Mouse (Mus musculus) midbrain, embryonic 13.5 days (tissue): ENCODE data around the gene Ptges3l. TPM values are rescaled to one million over a fixed set of nuclear protein-coding genes. Genes with fewer than 3 reads are reported as not detected.

Source experiments
- ATAC-seq: fragments of 200-750 bp; cut with Nextera tagmentation; 2 replicates; pipeline ENCODE4 v1.8.0; 2017; ENCODE audit warnings: mild to moderate bottlenecking, moderate TSS enrichment, moderate library complexity
- H3K27ac ChIP-seq: fragments of 300-500 bp; sonication (generic); 2 replicates; pipeline ENCODE4 v1.5.1; 2015; ENCODE audit warnings: inconsistent platforms, mild to moderate bottlenecking, moderate library complexity
- H3K27me3 ChIP-seq: fragments of 300-500 bp; sonication (generic); 2 replicates; pipeline ENCODE4 v1.6.1; 2015; ENCODE audit warnings: mild to moderate bottlenecking, inconsistent platforms
- H3K36me3 ChIP-seq: fragments of 300-500 bp; sonication (generic); 2 replicates; pipeline ENCODE4 v1.6.1; 2015; ENCODE audit warnings: mild to moderate bottlenecking, inconsistent platforms
- H3K4me1 ChIP-seq: fragments of 300-500 bp; sonication (generic); replicated peaks from 2 replicates; pipeline ENCODE4 v1.6.1; 2015; ENCODE audit warnings: inconsistent platforms
- H3K4me2 ChIP-seq: fragments of 300-500 bp; sonication (generic); replicated peaks from 2 replicates; pipeline ENCODE4 v1.6.1; 2015; ENCODE audit warnings: moderate library complexity, mild to moderate bottlenecking, inconsistent platforms
- H3K4me3 ChIP-seq: fragments of 300-500 bp; sonication (generic); replicated peaks from 2 replicates; pipeline ENCODE4 v1.5.1; 2015; ENCODE audit warnings: mild to moderate bottlenecking, inconsistent platforms
- H3K9ac ChIP-seq: fragments of 300-500 bp; sonication (generic); replicated peaks from 2 replicates; pipeline ENCODE4 v1.6.1; 2015; ENCODE audit warnings: mild to moderate bottlenecking, inconsistent platforms
- H3K9me3 ChIP-seq: fragments of 300-500 bp; sonication (generic); 2 replicates; pipeline ENCODE4 v1.6.1; 2016; ENCODE audit warnings: mild to moderate bottlenecking, inconsistent platforms
- WGBS: fragments of 180-500 bp; shearing (Covaris S2); methylation state at CpG from one replicate; pipeline ENCODE4 v1.1.7; 2015; 5-methylcytosine and 5-hydroxymethylcytosine counted together
- polyA plus RNA-seq: library from polyadenylated mRNA; unstranded; fragments of >200 nt; fragmentation: Nextera tagmentation; extraction: Ambion mirVana; gene quantifications from 2 replicates; pipeline ENCODE4 v1.2.1, GENCODE M21; 2015

Gene Ptges3l
- polyA plus RNA-seq, 1 experiment from 2014 or later, result 2.6 TPM

DNA sequence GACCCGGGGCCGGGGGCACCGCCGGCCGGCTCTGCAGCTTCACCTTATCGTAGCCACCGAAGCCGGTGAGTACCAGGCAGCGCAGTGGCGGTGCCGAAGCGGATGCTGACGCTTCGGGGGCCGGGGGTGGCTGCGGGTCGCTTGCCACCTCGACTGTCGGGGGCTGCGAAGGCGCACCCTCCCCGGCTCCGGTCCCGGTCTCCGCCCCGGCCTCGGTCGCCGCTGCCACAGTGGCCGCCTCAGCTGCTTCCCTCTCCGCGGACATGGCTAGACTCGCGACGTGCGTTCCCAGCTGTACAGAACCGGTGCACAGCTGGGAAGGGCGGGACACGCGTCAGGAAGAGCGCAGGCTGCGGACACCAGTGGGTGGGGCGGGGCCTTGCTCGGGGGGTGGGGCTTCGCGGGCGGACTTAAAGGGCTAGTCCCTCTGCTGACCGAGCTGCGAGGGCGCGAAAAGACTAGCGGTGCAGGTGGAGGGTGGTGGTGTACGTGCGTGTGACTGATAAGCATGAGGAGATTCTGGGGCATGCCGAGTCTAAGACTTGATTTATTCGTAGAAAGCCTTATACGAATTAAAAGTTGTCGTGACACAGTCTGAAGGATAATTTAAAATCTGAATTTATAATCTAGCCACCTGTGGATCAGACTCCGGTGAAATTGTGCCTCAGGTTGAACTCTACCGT, 40.9 kb upstream of the Ptges3l start, which contains the start of gene Vat1:
TSS of gene Vat1 (minus strand) at position 362 of the 683 bp plus-strand sequence.
- H3K4me1 ChIP-seq, result peaks cover 72% of the 10 kb centered on the region
- peak within 1 kb of the TSS; percentile 95 for H3K9ac ChIP-seq
- H3K36me3 ChIP-seq, result peaks cover 22% of the 10 kb centered on the region
- H3K9me3 ChIP-seq, result no peaks in the 10 kb centered on the region
- peak within 1 kb of the TSS; percentile 94 for H3K27ac ChIP-seq
- no peaks in the 10 kb centered on the region for H3K27me3 ChIP-seq
- peak within 1 kb of the TSS; percentile 82 for H3K4me2 ChIP-seq
- 1% methylated on average over 60 of the region's 60 CpGs for WGBS
- H3K4me3 ChIP-seq, result peak within 1 kb of the TSS; percentile 95
- ATAC-seq, result peak; percentile 60

DNA sequence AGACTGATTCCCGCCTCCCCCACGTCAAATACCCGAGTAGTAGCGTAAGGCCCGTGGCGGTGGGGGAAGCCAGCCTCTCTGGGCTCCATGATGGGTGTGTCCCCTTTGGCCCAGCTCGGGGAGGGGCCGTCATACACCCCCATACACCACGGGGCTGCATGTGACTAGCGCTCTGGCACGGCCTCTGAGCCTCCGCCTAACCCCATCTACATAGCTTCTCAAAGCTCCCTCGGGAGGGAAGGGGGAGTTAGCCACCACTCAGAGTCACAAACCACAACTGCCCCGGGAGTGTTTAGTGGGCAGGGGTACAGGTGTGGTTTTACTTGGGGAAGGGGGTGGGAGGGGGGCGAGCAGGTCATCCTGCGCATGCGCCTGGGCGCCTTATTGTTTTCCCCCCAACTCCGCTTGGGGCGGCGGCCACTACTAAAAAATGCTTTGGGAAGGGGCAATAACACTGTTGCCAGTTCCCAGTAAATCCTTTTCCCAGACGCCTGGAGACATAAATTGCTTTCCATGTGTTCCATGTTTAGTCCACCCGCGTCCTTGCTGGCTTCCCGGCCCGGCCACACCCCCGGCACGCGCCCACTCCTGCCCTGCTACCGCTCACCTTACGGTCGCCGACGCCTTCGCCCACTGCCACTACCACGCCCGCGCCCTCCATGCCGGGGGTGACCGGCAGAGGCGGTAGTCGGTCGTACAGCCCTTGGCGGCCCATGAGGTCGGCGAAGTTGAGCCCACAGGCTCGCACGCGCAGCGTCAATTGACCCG, 40.2 kb upstream of the Ptges3l start:
- peak; percentile 38 for ATAC-seq
- H3K27me3 ChIP-seq, result no peaks in the 10 kb centered on the region
- peak overlapping the region; percentile 95 for H3K9ac ChIP-seq
- H3K9me3 ChIP-seq, result no peaks in the 10 kb centered on the region
- H3K4me3 ChIP-seq, result peak overlapping the region; percentile 95
- peak overlapping the region; percentile 82 for H3K4me2 ChIP-seq
- H3K36me3 ChIP-seq, result peaks cover 24% of the 10 kb centered on the region
- WGBS, result 2% methylated on average over 51 of the region's 51 CpGs
- H3K27ac ChIP-seq, result peak overlapping the region; percentile 94
- H3K4me1 ChIP-seq, result peaks cover 65% of the 10 kb centered on the region

DNA sequence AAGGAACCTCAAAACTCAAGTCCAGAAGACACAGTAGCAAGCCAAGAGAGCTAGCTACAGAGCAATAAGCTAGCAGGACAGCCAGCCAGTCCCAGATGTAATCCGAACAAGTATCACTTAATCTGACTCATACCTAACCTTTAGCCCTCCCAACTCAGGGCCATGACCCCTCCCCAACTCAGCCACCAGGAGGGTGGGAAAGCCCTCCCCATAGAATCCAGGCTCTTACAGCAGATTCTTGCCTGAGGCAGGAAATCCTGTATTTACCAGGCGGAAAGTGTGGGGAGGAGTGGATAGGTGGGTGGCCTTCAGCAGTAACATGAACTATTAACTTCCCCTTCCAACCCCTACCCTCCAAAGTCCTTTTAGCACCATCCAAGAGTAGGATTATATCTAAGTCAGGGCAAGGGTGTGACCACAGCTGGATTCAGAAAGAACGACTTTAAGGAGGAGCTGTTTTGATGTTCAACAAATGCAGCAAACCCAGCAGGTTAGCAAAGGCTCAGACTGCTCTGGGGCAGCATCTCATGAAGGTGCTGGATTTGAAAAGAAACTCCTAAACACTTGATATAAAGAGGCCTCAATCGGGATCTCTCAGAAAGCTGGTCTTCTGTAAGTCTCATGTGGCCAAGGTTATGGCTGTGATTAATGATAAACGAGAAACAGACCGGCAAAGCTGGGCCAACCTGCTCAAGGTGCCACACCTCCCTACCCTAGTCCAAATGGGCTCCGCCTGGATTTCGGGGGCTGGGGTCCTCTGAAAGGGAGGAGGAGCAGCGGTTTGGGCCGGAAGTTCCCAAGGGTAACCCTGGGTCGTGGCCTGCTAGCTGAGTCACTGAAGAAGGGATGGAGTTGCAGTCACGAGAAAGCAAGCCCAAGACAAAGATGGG, 39.3 kb upstream of the Ptges3l start, which contains the start of gene Rnd2:
TSS of gene Rnd2 (plus strand) at position 789 of the 890 bp plus-strand sequence.
- Histone ChIP-seq H3K27ac (peak within 1 kb of the TSS; percentile 94), H3K4me1 (peaks cover 62% of the 10 kb centered on the region), H3K4me3 (peak within 1 kb of the TSS; percentile 95), H3K9me3 (no peaks in the 10 kb centered on the region), H3K4me2 (peak within 1 kb of the TSS; percentile 82), H3K36me3 (peaks cover 32% of the 10 kb centered on the region), H3K9ac (peak within 1 kb of the TSS; percentile 95), H3K27me3 (no peaks in the 10 kb centered on the region)
- no peak for ATAC-seq
- WGBS, result 14% methylated on average over 12 of the region's 12 CpGs

DNA sequence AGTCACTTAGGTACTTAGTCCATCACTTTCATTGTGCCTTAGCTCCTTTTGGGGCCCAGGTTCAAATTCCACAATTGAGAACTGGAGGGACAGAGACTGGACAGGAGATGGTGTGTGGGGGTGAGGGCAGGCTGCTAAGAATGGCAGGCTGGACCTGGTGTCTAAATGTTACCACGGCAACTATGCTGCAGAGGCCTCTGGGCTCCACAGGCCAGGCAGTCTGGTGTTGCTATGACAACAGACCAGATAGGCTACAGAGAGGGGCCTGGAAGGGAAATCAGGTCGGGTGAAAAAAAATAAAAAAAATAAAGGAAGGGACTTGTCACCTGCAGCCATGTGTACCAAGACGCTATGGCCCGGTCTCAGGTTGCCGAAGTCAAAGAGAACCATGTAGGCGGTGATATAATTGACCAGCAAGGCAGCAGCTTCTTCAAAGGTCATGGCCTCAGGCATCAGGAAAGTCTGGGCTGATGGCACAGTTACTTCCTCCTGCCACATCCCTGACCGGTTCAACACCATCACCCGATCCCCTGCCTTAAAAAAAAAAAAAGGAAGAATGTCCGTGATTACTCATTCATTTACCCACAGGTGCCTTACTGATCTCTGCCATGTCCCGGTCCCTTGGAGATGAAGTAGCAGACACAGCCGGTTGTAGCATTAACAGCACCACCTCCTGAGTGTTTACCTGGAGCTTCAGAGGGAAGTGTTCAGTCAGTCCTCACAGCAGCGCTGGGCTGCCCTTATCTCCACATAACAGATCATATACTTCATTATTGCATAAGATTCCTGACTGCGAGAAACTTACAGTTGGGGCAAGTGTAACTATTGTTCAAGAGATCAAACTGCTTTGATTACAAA, 37.7 kb upstream of the Ptges3l start:
- Histone ChIP-seq H3K27ac (peak overlapping the region; percentile 63), H3K27me3 (no peaks in the 10 kb centered on the region), H3K4me3 (peak overlapping the region; percentile 95), H3K9me3 (no peaks in the 10 kb centered on the region), H3K4me1 (peaks cover 53% of the 10 kb centered on the region), H3K36me3 (peaks cover 48% of the 10 kb centered on the region), H3K9ac (peak overlapping the region; percentile 44), H3K4me2 (peak overlapping the region; percentile 82)
- 25% methylated on average over 13 of the region's 13 CpGs for WGBS
- ATAC-seq, result peak; percentile 53; the same call in 1 of the 2 replicates

DNA sequence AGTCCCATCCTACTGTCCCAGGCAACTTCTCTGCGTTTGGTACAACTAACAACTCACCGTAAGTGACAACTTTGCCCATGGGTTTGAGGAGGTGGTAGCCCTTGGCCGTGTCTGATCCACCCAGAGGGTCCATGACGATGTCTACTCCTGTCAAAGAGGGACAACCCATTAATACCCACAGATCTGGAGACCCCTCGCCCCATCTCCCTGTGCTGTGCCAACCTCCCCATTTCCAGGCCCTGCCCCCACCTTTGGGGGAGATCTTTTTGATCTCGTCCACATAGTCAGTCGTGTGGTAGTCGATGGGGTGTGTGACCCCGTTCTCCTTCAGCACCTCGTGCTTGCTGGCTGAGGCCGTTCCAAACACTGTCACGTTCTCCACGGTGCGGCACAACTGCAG, 37.0 kb upstream of the Ptges3l start:
- peak overlapping the region; percentile 82 for H3K4me2 ChIP-seq
- H3K9me3 ChIP-seq, result no peaks in the 10 kb centered on the region
- 65% methylated on average over 14 of the region's 14 CpGs for WGBS
- 0 out of 2 replicates have a peak overlapping the region, but pooled peaks have one; percentile 39 for H3K9ac ChIP-seq
- ATAC-seq, result no peak; the same call in 1 of the 2 replicates
- peaks cover 55% of the 10 kb centered on the region for H3K36me3 ChIP-seq
- peak overlapping the region; percentile 63 for H3K27ac ChIP-seq
- peaks cover 47% of the 10 kb centered on the region for H3K4me1 ChIP-seq
- no peaks in the 10 kb centered on the region for H3K27me3 ChIP-seq
- H3K4me3 ChIP-seq, result no peak overlapping the region; the same call in 1 of the 2 replicates

DNA sequence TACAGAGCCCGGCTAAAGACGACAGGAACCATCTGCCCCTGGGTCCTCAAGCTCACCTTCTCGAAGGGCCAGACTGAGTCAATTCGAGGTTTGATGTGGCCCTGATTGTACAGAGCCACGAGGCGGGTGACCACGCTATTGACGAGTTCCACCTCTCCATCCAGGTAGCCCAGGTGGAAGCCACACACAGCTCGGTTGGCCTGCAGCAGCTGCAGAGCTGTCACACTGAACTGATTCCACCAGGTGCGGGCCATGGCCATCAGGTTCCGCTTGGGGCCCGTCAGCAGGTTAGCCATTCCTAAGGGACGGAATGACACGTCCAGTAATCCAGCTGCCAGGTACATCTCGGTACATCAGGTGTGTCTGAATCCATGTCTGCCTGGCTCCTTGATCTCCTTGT, 35.2 kb upstream of the Ptges3l start:
- Histone ChIP-seq H3K36me3 (peaks cover 58% of the 10 kb centered on the region), H3K9ac (0 out of 2 replicates have a peak overlapping the region, but pooled peaks have one; percentile 41), H3K27me3 (no peaks in the 10 kb centered on the region), H3K4me2 (no peak overlapping the region), H3K4me3 (no peak overlapping the region), H3K9me3 (no peaks in the 10 kb centered on the region), H3K4me1 (peaks cover 36% of the 10 kb centered on the region), H3K27ac (no peak overlapping the region)
- no peak for ATAC-seq
- 93% methylated on average over 15 of the region's 15 CpGs for WGBS

DNA sequence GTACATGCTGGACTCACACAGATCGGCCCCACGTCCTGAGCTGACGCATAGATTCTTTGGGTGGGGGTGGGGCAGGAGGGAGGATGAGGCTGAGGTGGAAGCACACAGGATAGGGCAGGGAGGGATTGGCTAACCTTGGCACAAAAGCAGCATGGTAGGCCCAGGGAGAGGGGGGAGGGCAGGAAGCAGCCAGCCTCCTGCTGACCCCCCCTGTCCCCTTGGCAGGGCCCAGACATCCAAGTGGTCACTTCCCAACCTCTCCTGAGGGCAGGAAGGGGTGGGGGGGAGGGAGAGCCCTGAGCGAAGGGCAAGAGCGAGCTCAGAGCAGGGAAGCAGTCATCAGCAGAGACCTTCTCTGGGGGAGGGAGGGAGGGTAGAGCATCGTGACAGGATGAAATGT, 34.6 kb upstream of the Ptges3l start:
- Histone ChIP-seq H3K4me3 (no peak overlapping the region), H3K4me1 (peaks cover 34% of the 10 kb centered on the region), H3K9ac (0 out of 2 replicates have a peak overlapping the region, but pooled peaks have one; percentile 41), H3K27ac (no peak overlapping the region), H3K9me3 (no peaks in the 10 kb centered on the region), H3K27me3 (no peaks in the 10 kb centered on the region), H3K4me2 (no peak overlapping the region), H3K36me3 (peaks cover 58% of the 10 kb centered on the region)
- ATAC-seq, result no peak
- WGBS, result 43% methylated on average over 6 of the region's 6 CpGs

DNA sequence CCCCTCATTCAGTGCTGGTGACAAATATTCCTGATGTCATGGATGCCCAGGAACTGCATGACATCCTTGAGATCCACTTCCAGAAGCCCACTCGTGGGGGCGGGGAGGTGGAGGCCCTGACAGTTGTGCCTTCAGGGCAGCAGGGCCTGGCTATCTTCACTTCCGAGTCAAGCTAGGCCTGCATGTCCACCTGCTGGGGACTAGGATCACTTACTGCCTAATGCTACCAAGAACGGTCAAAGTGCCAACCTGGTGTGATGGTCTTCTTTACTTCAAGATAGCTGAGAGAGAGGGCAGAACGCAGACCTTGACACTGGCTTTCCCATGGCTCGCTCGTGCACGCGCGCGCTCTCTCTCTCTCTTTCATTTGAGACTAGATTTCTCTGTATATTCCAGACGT, 33.1 kb upstream of the Ptges3l start:
- WGBS, result 89% methylated on average over 12 of the region's 12 CpGs
- H3K4me1 ChIP-seq, result peaks cover 23% of the 10 kb centered on the region
- peaks cover 58% of the 10 kb centered on the region for H3K36me3 ChIP-seq
- no peaks in the 10 kb centered on the region for H3K9me3 ChIP-seq
- no peak overlapping the region for H3K9ac ChIP-seq
- H3K27ac ChIP-seq, result no peak overlapping the region
- no peaks in the 10 kb centered on the region for H3K27me3 ChIP-seq
- ATAC-seq, result no peak
- no peak overlapping the region for H3K4me2 ChIP-seq
- H3K4me3 ChIP-seq, result no peak overlapping the region

DNA sequence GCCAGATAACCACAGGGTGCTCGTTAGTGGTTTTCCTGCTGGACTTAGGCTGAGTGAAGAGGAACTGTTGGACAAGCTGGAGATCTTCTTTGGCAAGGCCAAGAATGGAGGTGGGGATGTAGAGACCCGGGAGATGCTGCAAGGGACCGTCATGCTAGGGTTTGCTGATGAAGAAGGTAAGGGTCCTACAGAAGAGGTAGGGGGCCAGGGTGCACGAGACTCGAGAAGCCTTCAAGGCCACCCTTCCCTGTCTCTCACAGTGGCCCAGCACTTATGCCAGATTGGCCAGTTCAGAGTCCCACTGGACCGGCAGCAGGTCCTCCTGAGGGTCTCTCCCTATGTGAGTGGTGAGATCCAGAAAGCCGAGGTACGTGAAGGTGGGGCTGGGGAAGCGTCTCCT, 32.5 kb upstream of the Ptges3l start:
- H3K27me3 ChIP-seq, result no peaks in the 10 kb centered on the region
- peaks cover 17% of the 10 kb centered on the region for H3K4me1 ChIP-seq
- no peak overlapping the region for H3K27ac ChIP-seq
- no peak overlapping the region for H3K9ac ChIP-seq
- H3K4me2 ChIP-seq, result no peak overlapping the region
- peaks cover 58% of the 10 kb centered on the region for H3K36me3 ChIP-seq
- no peak for ATAC-seq
- 94% methylated on average over 9 of the region's 9 CpGs for WGBS
- H3K9me3 ChIP-seq, result no peaks in the 10 kb centered on the region
- no peak overlapping the region for H3K4me3 ChIP-seq

DNA sequence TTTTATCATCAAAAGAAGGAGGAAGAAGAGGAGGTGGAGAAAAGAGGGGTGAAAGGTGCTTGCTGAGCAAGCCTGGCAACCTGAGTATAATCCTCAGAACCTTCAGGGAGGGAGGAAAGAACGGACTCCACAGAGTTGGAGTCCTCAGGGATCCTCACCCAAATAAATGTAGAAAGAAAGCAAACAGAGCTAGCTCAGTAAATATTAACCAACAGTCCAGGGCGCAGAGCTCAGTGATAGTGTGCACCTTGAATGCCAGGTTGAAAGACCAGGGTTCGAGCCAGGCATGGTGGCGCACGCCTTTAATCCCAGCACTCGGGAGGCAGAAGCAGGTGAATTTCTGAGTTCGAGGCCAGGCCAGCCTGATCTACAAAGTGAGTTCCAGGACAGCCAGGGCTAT, 30.5 kb upstream of the Ptges3l start:
- Histone ChIP-seq H3K4me2 (no peak overlapping the region), H3K27me3 (no peaks in the 10 kb centered on the region), H3K36me3 (peaks cover 38% of the 10 kb centered on the region), H3K4me1 (0 out of 2 replicates have a peak, but pooled peaks cover 8% of the 10 kb centered on the region), H3K4me3 (no peak overlapping the region), H3K9me3 (no peaks in the 10 kb centered on the region), H3K27ac (no peak overlapping the region), H3K9ac (no peak overlapping the region)
- WGBS, result 83% methylated on average over 7 of the region's 7 CpGs
- no peak for ATAC-seq

DNA sequence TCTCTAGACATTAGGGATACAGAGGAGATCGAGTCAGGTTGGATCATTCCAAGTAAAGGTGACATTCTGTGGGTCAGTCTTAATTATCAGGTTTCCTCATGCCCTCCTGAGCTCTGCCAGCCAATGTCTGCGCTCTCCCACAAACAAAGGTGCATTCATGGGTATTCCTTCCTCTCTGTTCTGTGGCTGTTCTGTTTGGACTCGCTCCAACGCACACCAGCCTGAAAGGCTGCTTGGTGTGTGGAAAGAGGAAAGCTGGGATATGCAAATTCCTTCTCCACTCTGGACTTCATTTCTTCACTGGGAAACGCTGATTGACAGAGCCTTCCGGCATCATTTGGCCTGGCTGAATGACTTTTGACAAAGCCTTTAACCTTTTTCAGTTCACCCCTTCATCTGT, 29.6 kb upstream of the Ptges3l start:
- H3K4me2 ChIP-seq, result no peak overlapping the region
- no peak overlapping the region for H3K27ac ChIP-seq
- H3K9ac ChIP-seq, result no peak overlapping the region
- 0 out of 2 replicates have a peak, but pooled peaks cover 5% of the 10 kb centered on the region for H3K4me1 ChIP-seq
- no peaks in the 10 kb centered on the region for H3K9me3 ChIP-seq
- no peaks in the 10 kb centered on the region for H3K27me3 ChIP-seq
- peaks cover 28% of the 10 kb centered on the region for H3K36me3 ChIP-seq
- 41% methylated on average over 6 of the region's 6 CpGs for WGBS
- ATAC-seq, result no peak; the same call in 1 of the 2 replicates
- H3K4me3 ChIP-seq, result no peak overlapping the region
